Mouse (Mus musculus) macrophage (primary cell): Measurements from ENCODE around the gene Ggt7. TPM values are rescaled to one million over a fixed set of nuclear protein-coding genes. Genes with fewer than 3 reads are reported as not detected.
"Not testable (repeated sequence)": the region's sequence is repeated elsewhere in the genome, so short reads cannot be mapped to it uniquely, and the experiment has no call there.

Experiments
- H3K27ac ChIP-seq: fragments of 350-480 bp; formaldehyde crosslinking; 2 replicates; pipeline ENCODE4 v1.9.0; 2021
- H3K36me3 ChIP-seq: fragments of 350-480 bp; formaldehyde crosslinking; 2 replicates; pipeline ENCODE4 v1.9.0; 2021; ENCODE audit errors: inconsistent target
- H3K4me3 ChIP-seq: fragments of 350-480 bp; formaldehyde crosslinking; 2 replicates; pipeline ENCODE4 v1.9.0; 2021; ENCODE audit errors: inconsistent target
- H3K79me2 ChIP-seq: fragments of 350-480 bp; formaldehyde crosslinking; 2 replicates; pipeline ENCODE4 v1.9.0; 2021; ENCODE audit errors: inconsistent target
- WGBS: methylation state at CpG from one replicate; pipeline ENCODE4 v1.1.7; 2026; ENCODE audit warnings: inconsistent platforms; ENCODE audit not compliant: missing documents; 5-methylcytosine and 5-hydroxymethylcytosine counted together
- polyA plus RNA-seq: library from polyadenylated mRNA; stranded (reverse); fragments of 250-400 nt; gene quantifications from 3 replicates; pipeline ENCODE4 v1.2.4, GENCODE M21; 2018; ENCODE audit warnings: inconsistent platforms
- total RNA-seq, 78 experiments: library from RNA; depleted of rRNA; stranded (reverse); fragments of 250-400 nt; gene quantifications; 1 replicate in 9 of 78; 2 replicates in 24 of 78; 3 replicates in 43 of 78; 4 replicates in 2 of 78; pipeline ENCODE4 v1.2.4; 2018; ENCODE audit warnings: inconsistent platforms in 56 of 78

The Ggt7 gene
- 1 to 10 TPM in 1 of 26 experiments, under 1 TPM in 2, not detected in 23; 0.51 to 2.3 (median 0.63) TPM for total RNA-seq (2018; cell fraction: chromatin; rRNA removed)
- total RNA-seq (2018; cell fraction: cytosol; rRNA removed) = under 1 TPM in 3 of 26 experiments, not detected in 23; 0.06 to 0.15 (median 0.14) TPM
- under 1 TPM in 2 of 26 experiments, not detected in 24; 0.60 to 0.63 TPM for total RNA-seq (2018; cell fraction: nucleus; rRNA removed)
- polyA plus RNA-seq = not detected in 3 replicates

DNA sequence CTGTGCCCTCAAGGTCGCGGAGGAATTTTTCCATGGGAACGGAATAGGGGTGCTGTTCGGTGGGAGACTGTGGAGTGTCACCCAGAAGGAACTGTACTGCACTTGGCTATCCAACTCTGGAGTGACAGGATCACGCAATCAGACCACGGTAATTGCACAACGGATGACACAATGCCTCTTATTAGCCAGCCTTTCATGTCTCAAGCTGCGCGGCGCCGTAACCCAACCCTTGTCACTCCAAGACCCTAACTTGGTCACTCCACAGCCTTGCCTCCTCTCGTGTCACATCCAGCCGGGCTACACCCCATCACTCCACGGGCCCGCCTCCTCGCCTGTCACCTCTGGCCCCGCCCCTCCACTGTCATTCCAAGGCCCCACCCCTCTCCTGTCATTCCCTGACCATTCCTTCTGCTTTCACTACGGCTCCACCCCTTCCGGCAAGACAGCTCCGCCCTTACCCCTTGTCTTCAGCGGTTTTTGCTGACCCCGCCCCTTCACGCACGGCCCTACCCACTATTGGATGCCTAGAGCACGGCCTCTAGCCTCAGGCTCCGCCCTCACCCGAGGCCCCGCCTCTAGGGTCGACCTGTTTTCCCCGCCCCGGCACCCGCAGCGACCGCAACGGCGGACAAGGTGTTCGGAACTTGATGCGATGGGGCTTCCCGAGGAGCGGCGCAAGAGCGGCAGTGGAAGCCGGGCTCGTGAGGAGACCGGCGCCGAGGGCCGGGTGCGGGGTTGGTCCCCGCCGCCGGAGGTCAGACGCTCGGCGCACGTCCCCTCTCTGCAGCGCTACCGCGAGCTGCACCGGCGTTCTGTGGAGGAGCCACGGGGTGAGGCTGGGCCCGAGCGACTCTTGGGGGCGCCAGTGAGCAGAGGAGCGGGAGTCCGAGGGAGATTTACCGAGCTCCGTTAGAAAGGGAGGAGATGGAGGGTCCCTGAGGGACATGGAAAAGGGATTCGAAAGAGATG lies at the start of gene Ggt7, which contains the start of gene Acss2:
TSS of gene Ggt7 (minus strand) at position 783 of the 969 bp plus-strand sequence.
TSS of gene Acss2 (plus strand) at position 494 of the 969 bp plus-strand sequence.
- Histone ChIP-seq H3K27ac (peak within 1 kb of the TSS; percentile 54), H3K4me3 (peak within 1 kb of the TSS; percentile 72)
- WGBS = 2% methylated on average over 70 of the region's 70 CpGs

DNA sequence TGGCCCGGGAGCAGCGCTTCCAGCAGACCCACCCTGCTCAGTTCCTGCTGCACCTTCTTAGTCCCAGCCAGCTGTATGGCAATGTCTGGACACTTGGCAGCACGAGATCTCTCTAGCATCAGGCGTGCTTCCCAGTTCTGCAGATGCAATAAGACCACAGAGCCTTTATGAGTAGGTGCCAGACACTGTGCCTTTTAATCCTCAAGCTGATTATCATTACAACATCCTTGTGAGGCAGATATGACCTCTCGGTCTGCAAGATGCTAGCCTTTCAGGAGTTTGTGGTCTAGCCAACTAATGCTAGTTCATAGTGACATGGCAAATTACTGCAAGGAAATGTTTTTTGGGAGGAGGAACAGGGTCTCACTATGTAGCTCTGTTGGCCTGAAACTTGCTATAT lies 49.7 kb upstream of the Ggt7 start:
- 58% methylated on average over 5 of the region's 5 CpGs for WGBS
- Histone ChIP-seq H3K4me3 (no peak overlapping the region), H3K36me3 (no peaks in the 10 kb centered on the region)

More for the DNA sequence above, at the start of gene Ggt7, which contains the start of gene Acss2:
- no peaks in the 10 kb centered on the region for H3K79me2 ChIP-seq
- no peaks in the 10 kb centered on the region for H3K36me3 ChIP-seq

DNA sequence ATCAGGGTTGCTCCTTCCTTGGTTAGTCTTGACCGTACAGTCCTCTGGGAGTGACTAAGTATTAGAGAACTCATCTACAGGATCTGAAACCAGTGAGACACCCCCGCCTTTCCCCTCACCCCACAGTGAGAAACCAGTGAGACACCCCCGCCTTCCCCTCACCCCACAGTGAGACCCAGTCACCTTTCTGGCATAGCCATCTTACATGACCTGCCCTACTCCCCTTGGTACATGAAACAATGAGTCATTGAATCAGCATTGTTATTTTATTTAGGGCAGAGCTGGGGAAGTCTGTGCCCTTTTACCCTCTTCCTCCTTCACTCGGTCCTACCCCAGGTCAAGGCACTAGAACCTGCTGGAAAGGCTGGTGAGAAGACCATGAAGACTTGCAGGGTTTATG lies 44.9 kb upstream of the Ggt7 start:
- Histone ChIP-seq H3K79me2 (no peaks in the 10 kb centered on the region), H3K36me3 (no peaks in the 10 kb centered on the region), H3K4me3 (no peak overlapping the region), H3K27ac (no peak overlapping the region)
- WGBS = 51% methylated on average over 4 of the region's 4 CpGs

More for the DNA sequence above, 49.7 kb upstream of the Ggt7 start:
- H3K79me2 ChIP-seq = no peaks in the 10 kb centered on the region
- no peak overlapping the region for H3K27ac ChIP-seq

DNA sequence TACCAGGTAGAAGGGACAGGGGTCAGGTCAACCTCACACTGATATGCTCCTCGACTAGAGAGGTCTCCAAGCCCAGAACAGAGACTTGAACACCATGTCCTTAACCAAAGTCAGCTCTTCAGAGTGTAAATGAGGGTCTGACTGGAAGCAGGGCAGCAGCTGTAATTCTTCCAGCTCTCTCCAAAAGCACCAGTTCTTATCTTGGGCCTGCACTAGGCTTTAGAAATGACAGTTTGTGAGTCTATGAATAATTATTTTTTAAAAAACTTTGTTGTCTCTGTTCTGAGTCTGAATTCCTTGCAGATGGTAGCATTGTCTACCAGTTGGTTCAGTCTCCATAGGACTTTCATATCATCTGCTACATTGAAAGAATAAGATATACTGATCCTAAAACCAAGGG lies 44.2 kb upstream of the Ggt7 start:
- Histone ChIP-seq H3K79me2 (no peaks in the 10 kb centered on the region), H3K36me3 (no peaks in the 10 kb centered on the region), H3K4me3 (no peak overlapping the region), H3K27ac (no peak overlapping the region)
- WGBS = 60% methylated on average over 1 of the region's 1 CpGs

DNA sequence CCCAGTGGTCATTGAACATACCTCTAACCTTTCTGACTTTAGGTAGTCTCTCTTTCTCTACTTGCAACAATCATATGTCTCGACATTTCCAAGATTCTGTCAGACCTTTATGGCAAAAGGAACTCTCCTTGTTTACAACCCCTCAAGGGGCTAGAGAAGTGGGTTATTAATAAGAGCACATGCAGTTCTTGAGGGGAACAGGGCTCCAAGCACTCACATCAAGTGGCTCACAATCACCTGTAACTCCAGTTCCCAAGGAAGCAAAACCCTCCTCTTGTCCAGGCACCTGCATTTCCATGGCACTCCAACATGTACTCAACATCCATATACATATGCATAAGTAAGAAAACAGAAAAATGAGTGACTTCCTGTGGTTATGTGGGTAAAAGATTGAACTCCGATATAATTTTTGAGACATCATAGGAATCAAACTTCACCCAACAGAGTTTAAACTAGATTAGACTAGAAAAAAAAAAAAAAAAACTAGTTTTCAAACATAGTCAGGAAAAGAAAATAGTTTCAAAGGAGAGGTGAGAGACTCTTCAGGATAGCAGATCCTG lies 36.5 kb upstream of the Ggt7 start:
- H3K27ac ChIP-seq = no peak overlapping the region
- H3K79me2 ChIP-seq = no peaks in the 10 kb centered on the region
- no peaks in the 10 kb centered on the region for H3K36me3 ChIP-seq
- H3K4me3 ChIP-seq = no peak overlapping the region
- 72% methylated on average over 1 of the region's 2 CpGs for WGBS

DNA sequence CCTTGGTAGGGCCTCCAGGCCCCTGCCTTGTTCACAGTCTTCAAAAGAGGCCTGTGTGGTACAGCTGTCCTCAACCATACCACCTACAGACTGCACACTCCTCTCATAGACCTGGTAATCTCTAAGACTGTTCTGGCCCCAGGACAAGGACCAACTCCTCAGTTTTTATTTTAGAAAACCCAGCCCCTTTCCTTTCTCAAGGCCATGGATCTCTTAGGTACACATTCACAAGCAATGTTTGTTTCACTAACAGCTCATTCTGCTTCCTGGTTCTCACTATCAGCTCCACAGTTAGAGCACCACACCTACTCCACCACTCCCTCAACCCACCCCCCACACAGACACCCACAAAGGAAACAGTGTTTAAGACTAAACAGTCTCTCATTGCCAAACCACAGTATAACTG lies 34.9 kb upstream of the Ggt7 start:
- no peaks in the 10 kb centered on the region for H3K36me3 ChIP-seq
- no peak overlapping the region for H3K4me3 ChIP-seq
- H3K79me2 ChIP-seq = no peaks in the 10 kb centered on the region
- no peak overlapping the region for H3K27ac ChIP-seq

DNA sequence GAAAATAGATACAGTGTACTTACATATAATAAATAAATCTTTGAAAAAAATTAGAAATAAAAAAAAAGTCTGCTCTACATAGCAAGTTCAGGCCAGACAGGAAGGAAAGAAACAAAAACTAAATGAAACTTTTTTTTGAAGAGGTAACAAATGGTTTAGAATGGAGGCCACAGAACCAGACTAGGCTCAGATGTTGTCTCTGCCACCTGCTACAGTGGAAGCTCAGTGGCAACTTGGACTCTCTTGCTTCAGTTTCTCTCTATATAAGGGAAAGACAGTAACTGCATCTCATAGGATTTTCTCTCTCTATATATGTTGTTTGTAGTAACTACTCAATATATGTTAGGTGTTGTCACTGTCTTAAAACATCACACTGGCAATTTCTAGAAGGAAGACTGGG lies 34.3 kb upstream of the Ggt7 start:
- H3K27ac ChIP-seq = no peak overlapping the region
- H3K36me3 ChIP-seq = no peaks in the 10 kb centered on the region
- H3K4me3 ChIP-seq = no peak overlapping the region
- H3K79me2 ChIP-seq = no peaks in the 10 kb centered on the region

DNA sequence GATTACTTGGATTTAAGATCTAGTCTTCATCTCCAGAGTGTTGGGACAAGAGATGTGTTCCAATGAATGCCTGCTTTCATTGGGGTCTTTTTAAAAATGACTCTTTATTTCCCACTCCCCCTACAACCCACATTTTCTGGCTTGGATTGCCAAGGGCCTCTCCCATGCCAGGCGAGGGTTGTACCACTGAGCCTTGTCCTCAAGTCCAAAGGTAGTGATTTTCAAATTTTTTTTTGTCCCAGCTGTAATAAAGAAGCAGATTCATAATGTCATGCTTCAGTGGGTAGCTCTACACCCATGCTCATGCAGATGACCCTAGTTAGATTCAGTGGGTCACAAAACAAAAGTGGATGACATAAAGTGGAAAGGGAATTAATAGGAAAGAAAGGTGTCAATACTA lies 28.9 kb upstream of the Ggt7 start:
- no peak overlapping the region for H3K4me3 ChIP-seq
- 100% methylated on average over 1 of the region's 1 CpGs for WGBS
- no peaks in the 10 kb centered on the region for H3K36me3 ChIP-seq

DNA sequence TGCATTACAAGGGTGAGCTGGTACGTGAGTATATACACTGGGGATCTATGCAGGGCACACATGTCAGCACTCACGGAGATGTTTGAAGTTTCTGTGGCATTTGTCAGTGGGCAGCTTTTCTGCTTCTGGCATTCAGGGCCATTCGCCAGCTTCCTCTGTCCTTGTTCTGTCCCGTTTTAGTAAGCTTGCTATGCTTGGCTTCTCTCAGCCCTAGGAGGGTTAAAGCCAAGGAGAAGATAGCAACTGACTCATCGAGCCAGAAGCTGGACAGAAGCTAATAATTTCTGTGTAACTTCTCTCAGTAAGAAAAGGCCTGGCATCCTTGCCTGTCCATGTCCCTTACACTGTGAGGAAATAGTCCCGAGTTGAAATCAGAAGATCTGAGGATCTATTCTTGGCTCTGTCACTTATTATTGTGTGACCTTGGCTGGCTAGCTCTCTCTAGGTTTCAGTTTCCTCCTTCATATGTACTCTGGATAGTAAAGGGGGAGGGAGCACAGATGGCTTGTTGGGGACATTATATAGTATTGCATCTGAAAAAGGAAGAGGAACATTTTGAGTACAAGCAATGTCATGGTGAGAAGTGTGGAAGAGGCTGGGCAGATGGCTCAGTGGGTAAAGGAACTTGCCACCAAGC lies 22.9 kb upstream of the Ggt7 start:
- no peak overlapping the region for H3K4me3 ChIP-seq
- 34% methylated on average over 6 of the region's 6 CpGs for WGBS
- peak overlapping the region; percentile 81 for H3K27ac ChIP-seq
- H3K79me2 ChIP-seq = no peaks in the 10 kb centered on the region
- no peaks in the 10 kb centered on the region for H3K36me3 ChIP-seq

More for the DNA sequence above, 28.9 kb upstream of the Ggt7 start:
- Histone ChIP-seq H3K79me2 (no peaks in the 10 kb centered on the region), H3K27ac (no peak overlapping the region)

DNA sequence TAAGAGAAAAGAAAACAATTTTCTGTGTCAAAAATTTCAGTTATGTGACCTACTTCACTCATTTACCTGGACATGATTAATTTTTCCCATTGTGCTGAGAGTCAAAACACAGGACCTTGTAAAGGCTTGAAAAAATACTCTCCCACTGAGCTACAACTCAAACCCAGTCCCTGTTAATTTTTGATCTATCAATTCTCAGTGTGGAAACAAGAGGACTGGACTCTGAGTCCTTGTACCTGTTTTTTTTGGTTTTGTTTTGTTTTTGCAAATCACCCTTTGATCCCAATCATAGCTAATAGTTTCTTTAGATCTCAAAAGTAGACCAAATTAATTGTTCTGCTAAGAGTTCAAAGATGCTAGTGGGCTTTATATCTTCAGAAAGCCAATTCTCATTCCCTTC lies 21.7 kb upstream of the Ggt7 start:
- H3K79me2 ChIP-seq = no peaks in the 10 kb centered on the region
- 0 out of 2 replicates have a peak overlapping the region, but pooled peaks have one; percentile 81 for H3K27ac ChIP-seq
- no peaks in the 10 kb centered on the region for H3K36me3 ChIP-seq
- no peak overlapping the region for H3K4me3 ChIP-seq

DNA sequence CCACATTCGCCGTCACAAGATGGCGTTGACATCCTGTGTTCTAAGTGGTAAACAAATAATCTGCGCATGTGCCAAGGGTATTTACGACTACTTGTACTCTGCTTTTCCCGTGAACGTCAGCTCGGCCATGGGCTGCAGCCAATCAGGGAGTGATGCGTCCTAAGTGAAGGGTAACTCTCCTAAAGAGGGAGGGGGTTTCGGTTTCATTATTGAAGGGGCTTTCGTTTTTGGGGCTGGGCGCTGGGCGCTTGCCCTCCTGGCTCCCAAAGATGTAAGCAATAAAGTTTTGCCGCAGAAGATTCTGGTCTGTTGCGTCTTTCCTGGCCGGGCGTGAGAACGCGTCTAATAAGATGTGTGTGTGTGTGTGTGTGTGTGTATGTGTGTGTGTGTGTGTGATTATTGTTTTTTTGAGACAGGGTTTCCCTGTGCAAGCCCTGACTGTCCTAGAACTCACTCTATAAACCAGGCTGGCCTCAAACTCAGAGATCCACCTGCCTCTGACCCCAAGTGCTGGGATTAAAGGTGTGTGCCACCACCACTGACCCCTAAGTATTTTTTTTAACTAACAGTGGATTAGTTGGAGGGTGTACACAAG lies 20.5 kb upstream of the Ggt7 start:
- peak overlapping the region; percentile 22 for H3K4me3 ChIP-seq
- not testable (repeated sequence) for H3K36me3 ChIP-seq, H3K79me2 ChIP-seq
- peak overlapping the region; percentile 17; the same call in 1 of the 2 replicates for H3K27ac ChIP-seq
- WGBS = 63% methylated on average over 6 of the region's 19 CpGs

DNA sequence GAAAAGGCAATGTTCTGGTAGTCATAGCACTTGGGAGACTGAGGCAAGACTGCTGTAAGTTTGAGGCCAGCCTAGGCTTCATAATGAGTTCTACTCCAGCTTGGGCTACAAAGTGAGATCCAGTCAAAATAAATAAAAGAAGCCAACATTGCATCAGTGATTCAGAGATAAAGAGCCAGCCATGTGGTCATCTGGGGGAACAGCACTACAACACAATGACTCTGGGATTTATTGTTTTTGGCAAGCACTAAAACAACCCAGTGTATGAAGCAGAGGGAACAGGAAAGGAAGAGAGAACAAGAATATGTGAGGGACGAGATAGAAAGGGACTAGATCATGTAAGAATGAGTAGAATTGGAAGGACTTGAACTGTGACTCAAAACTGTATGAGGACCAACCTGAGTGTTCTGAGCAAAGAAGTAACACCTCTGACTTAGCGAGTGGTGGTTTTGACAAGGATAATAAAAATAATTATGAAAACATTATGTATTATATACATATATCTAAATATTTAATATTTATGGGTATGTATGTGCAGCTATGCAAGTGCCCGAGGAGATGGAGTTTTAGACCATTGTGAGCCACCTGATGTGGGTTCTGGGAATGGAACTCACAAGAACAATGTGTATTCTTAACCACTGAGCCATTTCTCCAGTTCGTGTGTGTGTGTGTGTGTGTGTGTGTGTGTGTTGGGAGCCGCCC lies 19.9 kb upstream of the Ggt7 start:
- WGBS = 77% methylated on average over 4 of the region's 5 CpGs
- Histone ChIP-seq H3K36me3 (no peaks in the 10 kb centered on the region), H3K4me3 (no peak overlapping the region), H3K27ac (no peak overlapping the region), H3K79me2 (no peaks in the 10 kb centered on the region)

DNA sequence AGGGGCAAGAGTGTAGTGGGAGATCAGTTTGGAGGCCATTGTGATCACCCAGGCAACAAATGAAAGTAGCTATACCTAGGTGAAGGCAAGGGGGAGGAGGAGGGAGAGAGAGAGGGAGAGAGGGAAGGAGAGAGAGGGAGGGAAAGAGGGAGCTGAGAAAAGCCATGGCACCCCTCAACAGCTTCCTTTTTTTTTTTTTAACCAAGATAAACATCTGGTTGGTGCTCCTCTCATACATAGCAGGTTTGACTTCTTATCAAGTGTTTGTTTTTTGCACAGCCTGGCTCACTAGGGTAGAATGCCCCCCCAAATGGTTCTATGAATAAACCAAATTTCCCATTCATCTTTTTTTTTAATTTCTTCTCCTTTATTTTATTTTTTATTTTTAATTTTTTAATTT lies 18.3 kb upstream of the Ggt7 start:
- H3K4me3 ChIP-seq = no peak overlapping the region
- H3K27ac ChIP-seq = no peak overlapping the region
- H3K36me3 ChIP-seq = no peaks in the 10 kb centered on the region
- H3K79me2 ChIP-seq = no peaks in the 10 kb centered on the region

DNA sequence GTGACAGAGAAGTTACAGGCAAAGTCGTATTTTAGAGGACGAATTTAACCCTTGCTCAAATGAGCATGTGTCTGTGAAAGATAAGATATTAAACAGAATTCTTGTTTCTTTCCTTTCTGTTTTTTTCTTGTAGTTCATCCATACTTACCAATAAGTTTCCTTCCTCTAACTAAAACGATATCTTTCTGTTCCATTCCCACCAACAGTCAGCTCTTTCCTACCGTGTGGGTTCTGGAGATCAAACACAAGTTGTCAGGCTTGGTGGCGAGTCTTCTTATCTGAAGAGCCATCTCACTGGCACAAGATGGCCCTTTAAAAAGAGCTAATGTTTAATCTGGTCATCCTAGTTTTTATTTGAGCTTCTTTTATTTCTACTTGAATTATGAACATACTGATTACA lies 9.3 kb upstream of the Ggt7 start:
- no peaks in the 10 kb centered on the region for H3K36me3 ChIP-seq
- H3K4me3 ChIP-seq = no peak overlapping the region
- 58% methylated on average over 5 of the region's 5 CpGs for WGBS
- no peak overlapping the region for H3K27ac ChIP-seq
- H3K79me2 ChIP-seq = no peaks in the 10 kb centered on the region
